Mouse (Mus musculus) T-helper 17 cell (primary cell): ENCODE data around the gene Spsb2.
"Not testable (repeated sequence)": the region's sequence is repeated elsewhere in the genome, so short reads cannot be mapped to it uniquely, and the experiment has no call there.

Source experiments
- in situ Hi-C, 2 experiments: fragments of 300-600 bp; cut with MboI, MseI; formaldehyde crosslinking; loops; 1 replicate in 1 of 2; 2 replicates in 1 of 2; pipeline ENCODE4 v1.15.1; 2025; ENCODE audit warnings: high pct_unique_total_duplicates in 2 of 2

Spsb2 gene

DNA sequence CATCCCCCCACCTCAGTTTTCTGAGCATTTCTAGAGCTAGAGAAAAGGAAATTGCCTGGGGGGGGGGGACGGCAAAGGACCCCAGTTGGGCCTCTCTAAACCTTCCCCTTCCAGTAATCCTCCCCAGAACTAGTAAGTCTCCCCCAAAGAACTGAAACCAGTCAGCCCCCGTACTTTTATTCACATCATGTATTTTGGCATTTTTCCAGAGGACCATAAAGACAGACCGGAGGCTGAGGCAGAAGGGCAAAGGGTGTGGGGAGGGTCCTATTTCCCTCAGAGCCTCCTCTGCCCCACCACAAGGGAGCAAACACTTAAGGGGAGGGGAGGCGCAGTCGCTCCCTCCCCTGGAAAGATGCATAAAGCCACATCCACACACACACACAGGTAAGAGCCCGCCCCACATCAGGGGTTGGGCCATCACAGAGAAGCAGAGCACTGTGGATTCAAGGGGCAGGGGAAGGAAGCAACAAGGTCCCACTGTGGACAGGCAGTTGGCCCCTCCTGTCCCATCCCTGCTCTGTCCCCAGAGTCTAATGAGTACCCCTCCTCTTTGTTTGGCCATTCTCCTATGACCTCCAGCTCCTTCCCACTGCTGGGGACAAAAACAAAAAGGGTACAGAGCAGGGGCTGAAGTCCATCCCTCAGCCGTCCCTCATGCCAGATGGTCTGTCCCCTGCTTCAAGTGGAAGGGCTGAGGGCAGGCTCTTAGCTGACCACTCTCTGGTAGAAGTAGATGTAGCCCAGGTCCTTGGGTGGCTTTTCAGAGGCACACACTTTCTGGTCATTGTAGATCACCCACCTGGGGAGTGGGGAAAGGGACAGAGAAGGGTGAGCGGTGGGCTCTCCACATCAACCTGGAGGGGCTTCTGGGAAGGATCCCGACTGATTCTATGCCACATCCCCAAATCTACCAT, 6.7 kb downstream of the Spsb2 start:
- in situ Hi-C loops = no loop called here

DNA sequence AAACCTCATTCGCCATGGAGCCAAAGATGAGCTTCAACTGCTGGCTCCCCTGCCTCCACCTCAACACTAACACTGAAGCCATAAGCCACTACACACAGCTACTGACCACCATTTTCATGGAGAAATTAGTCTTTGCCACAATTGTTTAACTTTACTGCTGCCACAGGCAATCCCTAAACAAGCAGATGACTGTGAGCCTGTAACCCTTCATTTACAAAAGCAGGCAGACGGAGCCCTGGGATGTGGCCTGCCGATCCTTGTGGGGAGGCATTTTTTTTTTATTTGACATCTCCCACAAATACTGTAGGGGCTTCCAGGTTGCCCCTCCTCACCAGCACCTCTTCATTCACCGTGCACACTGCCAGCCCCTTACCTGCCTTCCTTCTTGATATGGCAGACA, 8.2 kb downstream of the Spsb2 start:
- in situ Hi-C loops = no loop called here

DNA sequence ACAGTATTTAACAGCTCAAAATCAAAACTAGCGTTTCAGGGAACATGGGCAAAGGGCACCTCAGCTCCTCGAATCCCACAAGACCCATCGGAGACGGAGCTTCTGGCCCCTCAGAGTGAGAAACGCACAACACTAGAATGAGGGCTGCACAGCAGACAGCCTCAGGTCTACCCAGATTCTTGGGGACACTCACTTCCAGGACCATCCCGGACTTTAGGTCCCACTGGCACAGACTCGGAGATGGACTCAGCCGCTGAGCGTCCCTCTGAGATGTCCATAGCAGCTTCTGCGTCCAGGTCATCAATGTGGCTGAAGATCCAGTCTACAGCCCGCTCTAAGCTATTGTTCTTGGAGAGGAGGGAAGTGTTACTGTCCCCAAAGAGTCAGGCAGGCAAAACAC, 8.7 kb downstream of the Spsb2 start:
- in situ Hi-C loops = no loop called here

DNA sequence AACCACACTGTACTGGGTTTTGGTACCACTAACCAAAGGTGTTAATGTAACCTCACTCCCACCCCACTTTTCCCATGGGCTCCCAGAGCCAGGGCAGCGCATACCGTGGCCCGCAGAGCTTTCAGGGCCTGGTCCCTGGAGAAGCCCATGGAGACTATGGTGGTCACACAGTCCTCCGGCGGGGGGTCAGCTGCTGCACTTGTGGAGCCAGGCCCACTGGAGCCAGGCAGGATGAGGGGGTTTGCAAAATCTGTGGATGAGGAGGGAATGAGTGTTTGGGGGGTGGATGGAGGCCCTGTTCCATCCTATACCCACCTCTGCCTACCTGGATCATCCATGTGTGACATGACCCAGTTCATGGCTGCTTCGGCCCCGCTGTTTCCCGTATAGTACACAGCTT, 9.1 kb downstream of the Spsb2 start:
- in situ Hi-C loops = no loop called here

- in situ Hi-C loops = no loop called here
These were observed 9.5 kb downstream of the Spsb2 start for GRCm38 (mm10) chr6:124817971-124818370.

- in situ Hi-C loops = no loop called here
These were observed 12.4 kb downstream of the Spsb2 start for GRCm38 (mm10) chr6:124820891-124821290.

GRCm38 (mm10) chr6:124822049-124822448, 13.6 kb downstream of the Spsb2 start:
- in situ Hi-C loops = no loop called here

- in situ Hi-C loops = no loop called here
These were observed 19.7 kb downstream of the Spsb2 start for GRCm38 (mm10) chr6:124828101-124828592.

DNA sequence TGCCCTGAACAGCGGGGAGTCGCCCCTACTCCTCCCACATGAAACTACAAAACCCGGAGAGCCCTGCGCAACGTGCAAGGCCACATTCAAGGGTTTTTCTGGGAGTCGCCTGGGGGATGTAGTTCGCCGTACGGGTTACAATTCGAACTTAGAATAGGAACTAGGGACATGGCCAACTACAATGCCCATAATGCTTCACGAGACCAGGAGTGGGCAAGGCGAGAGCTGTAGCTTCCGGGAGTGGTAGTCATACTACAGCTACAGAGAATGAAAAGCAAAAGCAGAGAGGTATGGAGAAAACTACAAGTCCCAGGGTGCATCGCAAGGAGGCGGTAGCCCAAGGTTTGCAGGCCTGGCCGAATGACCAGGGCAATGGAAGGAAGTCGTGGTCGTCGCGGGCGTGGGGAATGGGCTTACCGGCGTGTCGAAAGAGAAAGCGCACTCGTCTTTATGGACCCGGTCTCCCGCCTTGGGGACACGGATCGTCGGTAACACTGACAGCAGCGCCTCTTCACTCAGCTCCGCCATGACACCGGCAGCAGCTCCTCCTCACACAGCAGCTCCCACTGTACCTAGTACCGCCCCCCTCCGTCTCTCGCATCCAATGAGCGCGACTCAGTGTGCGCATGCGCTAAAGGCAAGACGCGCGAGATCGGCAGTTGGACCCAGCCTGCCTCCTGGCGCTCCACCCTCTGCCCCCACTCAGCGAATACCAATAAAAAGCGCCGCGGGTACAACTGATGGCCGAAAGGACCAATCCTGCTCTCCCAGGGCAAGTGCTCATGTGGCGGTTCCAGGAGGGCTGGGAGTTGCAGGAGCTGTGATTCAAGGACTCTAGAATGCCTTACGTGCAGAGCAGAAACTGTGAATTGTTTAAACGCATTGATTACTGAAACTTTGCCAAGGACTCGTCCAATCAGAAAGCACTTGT, 20.7 kb downstream of the Spsb2 start, which contains the start of the genes Usp5 and Cdca3:
Gene Usp5, minus strand, starts transcription at position 617 of the 931 bp plus-strand sequence.
Gene Cdca3, plus strand, starts transcription at position 680 of the 931 bp plus-strand sequence.
- in situ Hi-C loops = no loop called here

DNA sequence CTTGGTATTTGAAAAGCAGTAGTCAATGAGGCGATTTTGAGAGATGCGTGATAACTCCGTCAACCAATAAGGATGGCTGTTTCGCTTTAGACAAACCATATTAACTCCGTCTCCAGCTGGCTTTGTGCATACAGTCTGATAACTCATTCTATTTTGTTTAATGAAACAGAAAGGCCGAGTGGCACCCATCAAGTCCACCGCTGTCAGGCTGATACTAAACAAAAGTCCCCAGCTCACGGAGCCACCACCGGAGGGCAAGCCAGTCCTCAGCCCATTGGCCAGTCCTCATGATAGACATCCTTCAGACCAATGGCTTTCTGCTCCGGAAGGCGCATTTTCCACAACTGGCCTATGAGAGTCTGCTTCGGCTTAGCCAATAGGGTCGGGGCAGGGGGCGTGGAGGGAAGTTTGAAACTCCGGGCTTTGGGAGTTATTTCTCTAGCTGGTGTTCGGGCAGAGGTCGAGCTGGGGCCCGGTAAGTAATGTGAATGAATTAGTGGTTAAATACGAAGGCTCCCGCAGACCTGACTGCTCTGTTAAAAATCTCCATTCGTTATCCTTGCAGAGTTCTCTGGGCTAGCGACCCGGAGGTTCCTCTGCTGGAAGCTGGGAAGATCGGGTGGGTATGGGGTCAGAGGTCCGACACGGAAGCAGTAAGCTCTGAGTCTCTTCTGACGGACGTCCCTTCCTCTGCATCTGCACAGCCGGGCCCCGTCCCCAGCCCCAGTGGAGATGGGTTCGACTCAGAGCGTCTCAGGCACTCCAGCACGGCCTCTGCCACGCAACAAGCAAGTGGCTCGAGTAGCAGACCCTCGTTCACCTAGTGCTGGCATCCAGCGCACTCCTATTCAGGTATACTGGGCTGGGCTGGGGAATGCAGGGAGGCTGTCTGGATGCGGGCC, 21.6 kb downstream of the Spsb2 start:
- in situ Hi-C loops = no loop called here

DNA sequence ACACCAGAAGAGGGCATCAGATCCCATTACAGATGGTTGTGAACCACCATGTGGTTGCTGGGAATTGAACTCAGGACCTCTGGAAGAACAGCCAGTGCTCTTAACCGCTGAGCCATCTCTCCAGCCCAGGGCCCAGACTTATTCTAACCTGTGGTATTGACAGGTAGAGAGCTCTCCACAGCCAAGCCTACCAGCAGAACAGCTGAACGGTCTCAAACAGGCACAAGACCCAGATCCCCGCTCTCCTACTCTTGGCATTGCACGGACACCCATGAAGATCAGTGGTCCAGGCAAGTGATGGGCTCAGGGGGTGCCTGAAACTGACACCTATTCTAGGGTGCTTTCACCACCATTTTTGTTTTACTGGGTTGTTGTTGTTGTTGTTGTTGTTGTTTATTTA, 22.7 kb downstream of the Spsb2 start:
- in situ Hi-C loops = not testable (repeated sequence)

DNA sequence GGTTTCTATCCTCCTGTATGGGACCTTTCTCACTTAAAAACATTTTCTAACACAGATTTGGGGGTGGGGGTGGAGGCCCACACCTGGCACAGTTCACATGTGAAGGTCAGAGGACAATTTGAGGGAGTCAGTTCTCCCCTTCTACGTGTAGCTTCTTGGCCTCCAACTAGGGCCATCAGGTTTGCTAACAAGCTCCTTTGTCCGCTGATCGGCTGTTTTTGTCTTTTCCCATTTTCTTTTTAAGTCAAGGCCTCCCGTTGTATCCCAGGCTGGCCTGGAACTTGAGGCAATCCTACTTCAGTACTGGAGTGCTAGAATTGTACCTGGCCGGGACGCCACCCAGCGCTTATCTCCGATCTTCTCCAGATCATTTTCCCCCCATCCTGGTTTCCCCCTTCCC, 23.2 kb downstream of the Spsb2 start:
- in situ Hi-C loops = no loop called here

DNA sequence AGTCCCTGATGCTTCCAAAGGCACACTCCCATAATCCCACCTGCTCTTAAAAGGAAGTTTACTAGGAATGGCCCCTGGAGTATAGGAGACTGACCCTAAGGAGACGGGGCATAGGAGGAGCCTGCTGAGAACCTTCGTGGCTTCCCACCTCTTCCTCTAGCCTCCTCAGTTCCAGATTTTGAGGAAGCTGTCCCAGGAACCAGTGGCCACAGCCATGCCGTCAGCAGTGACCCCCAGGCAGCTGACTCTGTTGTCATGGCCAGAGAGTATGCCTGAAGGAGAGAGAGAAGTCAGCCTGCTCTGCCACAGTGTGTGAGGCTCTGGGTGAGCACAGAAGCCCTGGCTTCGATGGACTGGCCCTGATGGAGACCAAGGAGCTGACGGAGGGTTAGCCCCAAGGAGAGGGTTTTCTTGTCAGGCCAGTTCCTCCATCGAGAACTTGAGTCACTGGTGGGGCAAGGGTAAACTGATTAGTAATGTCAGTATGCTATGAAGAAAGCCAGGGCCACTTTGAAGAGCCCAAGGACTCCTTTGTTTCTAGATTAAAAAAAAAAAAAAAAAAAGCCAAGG, 26.1 kb downstream of the Spsb2 start:
- in situ Hi-C loops = no loop called here

GRCm38 (mm10) chr6:124835531-124835930, 27.1 kb downstream of the Spsb2 start:
- in situ Hi-C loops = no loop called here

- in situ Hi-C loops = no loop called here
These were observed 27.9 kb downstream of the Spsb2 start for GRCm38 (mm10) chr6:124836411-124836810.

- in situ Hi-C loops = no loop called here
These were observed 31.3 kb downstream of the Spsb2 start for GRCm38 (mm10) chr6:124839805-124840204.

GRCm38 (mm10) chr6:124840241-124841167, 32.0 kb downstream of the Spsb2 start, which contains the start of gene Gnb3:
Gene Gnb3 (minus strand): TSS chr6:124840275.
- in situ Hi-C loops = no loop called here

DNA sequence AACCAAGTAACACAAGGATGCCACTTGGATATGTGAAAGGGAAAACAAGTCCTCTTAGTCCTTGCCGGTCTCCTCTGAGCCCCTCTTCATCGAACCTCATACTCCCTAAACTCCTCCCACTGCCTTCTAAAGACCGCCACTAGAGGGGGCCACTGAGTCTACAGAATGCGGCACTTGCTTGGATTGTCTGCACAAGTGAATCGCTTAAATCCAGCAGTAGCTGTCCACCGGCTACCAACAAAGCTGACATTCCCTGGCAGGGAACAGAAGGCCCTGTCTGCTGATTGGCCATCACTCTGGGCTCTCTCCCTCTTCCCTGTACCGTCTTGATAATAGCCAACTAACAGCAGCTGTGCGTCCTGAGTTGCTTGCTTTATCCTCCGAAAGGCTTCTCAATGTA, 38.8 kb downstream of the Spsb2 start:
- in situ Hi-C loops = no loop called here

- in situ Hi-C loops = no loop called here
These were observed 42.1 kb downstream of the Spsb2 start for GRCm38 (mm10) chr6:124850535-124850934.
